Mouse (Mus musculus): ENCODE measurements around the gene Auts2. TPM values are rescaled to one million over a fixed set of nuclear protein-coding genes. Genes with fewer than 3 reads are reported as not detected.

Auts2 gene
- polyA plus RNA-seq, 1 experiment from 2014 or later = 82.5 TPM

DNA sequence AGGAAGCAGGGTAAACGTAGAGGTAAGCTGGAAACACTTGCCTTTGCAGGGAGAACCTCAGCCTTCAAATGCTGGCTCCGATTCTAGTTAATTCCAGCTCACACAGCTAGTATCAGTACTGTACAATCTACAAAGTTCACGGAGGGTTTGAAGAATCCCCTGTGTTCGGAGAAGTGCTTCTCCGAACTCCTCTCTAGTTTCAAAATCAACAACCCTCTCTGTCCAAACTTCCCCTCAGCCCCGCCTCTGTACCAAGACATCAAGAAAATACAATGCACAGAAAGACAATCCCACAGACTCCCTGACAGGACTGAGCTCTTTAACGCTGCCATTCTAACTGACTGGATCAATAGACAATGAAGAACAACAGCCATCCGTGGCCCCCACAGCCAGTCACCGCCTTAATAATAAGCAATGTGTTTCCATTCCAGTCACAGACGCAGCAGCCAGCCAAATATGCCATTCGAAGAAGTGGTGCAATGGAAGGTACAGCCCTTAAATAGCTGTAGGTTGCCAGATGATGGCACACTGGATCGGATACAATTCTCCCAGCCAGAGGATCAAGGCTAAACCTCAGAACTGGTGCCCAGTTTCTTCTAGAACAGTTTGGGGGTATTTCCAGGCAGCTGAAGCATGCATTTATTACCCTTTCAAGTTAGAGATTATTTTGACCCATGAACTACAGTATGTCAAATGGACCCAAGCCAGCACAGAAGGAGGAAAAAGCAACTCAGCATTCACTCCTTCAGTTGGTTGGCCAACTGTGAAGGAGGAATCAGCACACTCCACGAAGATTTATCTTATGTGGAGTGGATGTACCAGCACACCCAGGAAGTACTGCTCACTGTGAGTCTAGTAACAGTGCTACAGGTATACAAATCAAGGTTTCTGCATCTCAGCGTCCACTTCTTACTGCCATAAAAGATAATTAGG lies 151.0 kb downstream of the Auts2 start:
- Histone ChIP-seq H3K27me3 (ENCODE audit: control insufficient read depth, insufficient read depth, low read length) (no peaks in the 10 kb centered on the region), H3K36me3 (ENCODE audit: control insufficient read depth, insufficient read depth, low read length) (no peaks in the 10 kb centered on the region), H3K4me1 (ENCODE audit: control insufficient read depth, insufficient read depth, low read length) (peaks cover 4% of the 10 kb centered on the region; the same call in 1 of the 2 replicates), H3K27ac (ENCODE audit: low read depth, low read length) (no peak overlapping the region), H3K4me3 (ENCODE audit: low read depth, low read length) (no peak overlapping the region), H3K9me3 (ENCODE audit: control insufficient read depth, low read length) (no peaks in the 10 kb centered on the region), H3K9ac (replicated peaks; ENCODE audit: low read depth, low read length) (no peak overlapping the region), H3K4me2 (ENCODE audit: low read depth, low read length) (no peak overlapping the region)
- ATAC-seq (ENCODE audit: low read depth) = no peak
- WGBS = 41% methylated on average over 14 of the region's 14 CpGs

DNA sequence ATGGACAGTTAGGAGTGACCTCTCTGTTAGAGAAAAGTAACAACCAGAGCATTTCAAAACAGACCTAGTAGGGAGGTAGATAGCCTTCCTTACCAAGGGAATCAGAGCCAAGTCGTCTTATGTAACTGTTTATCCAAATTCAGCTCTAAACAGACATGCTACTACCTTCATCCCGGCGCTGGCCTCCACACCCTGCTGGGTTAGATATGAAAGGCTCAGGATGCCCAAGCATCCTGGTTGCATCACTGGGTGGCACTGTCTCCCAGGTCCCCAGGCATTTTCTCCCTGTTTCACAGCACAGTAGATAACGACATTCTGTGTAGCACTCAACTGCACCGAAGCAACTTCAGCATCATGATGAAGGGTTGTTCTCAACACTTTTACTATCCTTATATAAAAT lies 154.4 kb downstream of the Auts2 start:
- Histone ChIP-seq H3K4me2 (ENCODE audit: low read depth, low read length) (no peak overlapping the region), H3K36me3 (ENCODE audit: control insufficient read depth, insufficient read depth, low read length) (no peaks in the 10 kb centered on the region), H3K27ac (ENCODE audit: low read depth, low read length) (no peak overlapping the region), H3K4me1 (ENCODE audit: control insufficient read depth, insufficient read depth, low read length) (peaks cover 3% of the 10 kb centered on the region; the same call in 1 of the 2 replicates), H3K4me3 (ENCODE audit: low read depth, low read length) (no peak overlapping the region), H3K9me3 (ENCODE audit: control insufficient read depth, low read length) (no peaks in the 10 kb centered on the region), H3K9ac (replicated peaks; ENCODE audit: low read depth, low read length) (no peak overlapping the region), H3K27me3 (ENCODE audit: control insufficient read depth, insufficient read depth, low read length) (no peaks in the 10 kb centered on the region)
- no peak for ATAC-seq (ENCODE audit: low read depth)
- 73% methylated on average over 5 of the region's 5 CpGs for WGBS

DNA sequence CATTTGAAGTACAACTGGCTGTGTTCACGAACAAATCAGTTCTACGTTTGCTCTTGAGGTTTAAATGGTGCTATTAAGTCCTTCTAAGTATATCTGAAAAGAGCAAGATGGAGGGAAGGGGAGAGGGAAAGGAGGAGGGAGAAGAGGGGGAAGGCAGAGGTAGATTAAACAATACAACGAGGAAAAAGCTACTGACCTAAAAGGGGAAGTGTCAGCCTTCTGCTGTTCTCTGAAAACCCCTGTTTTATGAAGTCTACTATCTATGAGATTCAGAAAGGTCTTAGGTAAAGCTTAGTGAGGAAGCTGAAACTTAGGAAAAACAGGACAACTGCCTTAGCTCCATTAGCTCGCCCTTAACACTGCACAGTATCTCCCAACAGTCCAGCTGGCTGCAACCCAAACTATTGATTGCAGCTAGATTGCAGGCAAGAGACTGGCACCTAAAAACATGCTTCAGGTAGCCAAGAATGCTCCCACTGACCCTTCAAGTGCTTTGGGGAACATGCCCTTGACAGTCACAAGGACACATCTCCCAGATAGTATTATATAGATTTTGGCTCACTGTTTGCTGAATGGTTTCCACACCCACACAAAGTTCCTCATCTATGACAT lies 157.8 kb downstream of the Auts2 start:
- H3K27ac ChIP-seq (ENCODE audit: low read depth, low read length) = no peak overlapping the region
- WGBS = 51% methylated on average over 4 of the region's 4 CpGs
- H3K9me3 ChIP-seq (ENCODE audit: control insufficient read depth, low read length) = no peaks in the 10 kb centered on the region
- no peak for ATAC-seq (ENCODE audit: low read depth)
- H3K4me1 ChIP-seq (ENCODE audit: control insufficient read depth, insufficient read depth, low read length) = peaks cover 11% of the 10 kb centered on the region
- no peaks in the 10 kb centered on the region for H3K27me3 ChIP-seq (ENCODE audit: control insufficient read depth, insufficient read depth, low read length)
- no peaks in the 10 kb centered on the region for H3K36me3 ChIP-seq (ENCODE audit: control insufficient read depth, insufficient read depth, low read length)
- no peak overlapping the region for H3K4me3 ChIP-seq (ENCODE audit: low read depth, low read length)
- H3K9ac ChIP-seq (replicated peaks; ENCODE audit: low read depth, low read length) = no peak overlapping the region
- no peak overlapping the region for H3K4me2 ChIP-seq (ENCODE audit: low read depth, low read length)

DNA sequence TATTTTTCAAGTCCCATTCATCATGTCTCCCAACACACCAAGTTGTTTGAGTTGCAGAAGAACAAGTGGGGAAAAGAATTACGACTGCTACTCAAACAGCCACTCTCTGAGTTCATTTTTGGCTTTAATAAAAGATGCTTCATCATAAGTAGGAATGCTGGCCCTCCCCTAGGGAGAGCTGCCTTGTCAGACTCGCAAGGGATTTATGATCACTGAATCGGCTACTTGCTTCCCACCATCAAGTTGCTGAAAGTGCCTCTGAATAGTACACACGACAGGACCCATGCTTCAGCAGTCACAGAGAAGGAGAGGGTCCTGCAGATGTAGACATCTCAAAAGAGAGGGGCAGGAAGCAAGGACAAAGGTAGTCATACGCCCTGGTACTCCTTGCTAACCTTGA lies 162.9 kb downstream of the Auts2 start:
- Histone ChIP-seq H3K9ac (replicated peaks; ENCODE audit: low read depth, low read length) (no peak overlapping the region), H3K9me3 (ENCODE audit: control insufficient read depth, low read length) (no peaks in the 10 kb centered on the region), H3K36me3 (ENCODE audit: control insufficient read depth, insufficient read depth, low read length) (no peaks in the 10 kb centered on the region), H3K27me3 (ENCODE audit: control insufficient read depth, insufficient read depth, low read length) (no peaks in the 10 kb centered on the region), H3K27ac (ENCODE audit: low read depth, low read length) (no peak overlapping the region), H3K4me3 (ENCODE audit: low read depth, low read length) (no peak overlapping the region), H3K4me2 (ENCODE audit: low read depth, low read length) (no peak overlapping the region), H3K4me1 (ENCODE audit: control insufficient read depth, insufficient read depth, low read length) (peaks cover 15% of the 10 kb centered on the region)
- no peak for ATAC-seq (ENCODE audit: low read depth)
- WGBS = 33% methylated on average over 5 of the region's 5 CpGs

DNA sequence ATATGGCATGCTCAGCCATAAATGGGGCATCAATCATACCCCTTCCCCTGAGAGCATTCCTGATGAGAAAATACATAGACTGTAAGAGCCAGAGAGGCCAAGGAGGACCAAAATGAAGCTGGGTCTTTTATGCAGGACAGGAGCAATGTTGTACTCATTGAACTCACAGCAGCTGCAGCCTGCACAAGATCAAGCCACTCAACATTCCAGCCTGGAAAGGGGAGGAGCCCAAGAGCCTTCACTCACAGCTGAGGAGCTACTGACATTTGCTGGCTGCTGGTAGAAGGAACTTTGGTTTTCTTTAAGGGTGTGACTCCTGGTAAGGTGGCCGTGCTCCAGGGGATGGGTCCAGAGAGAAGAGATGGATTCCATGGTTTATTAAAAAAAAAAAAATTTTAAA lies 164.2 kb downstream of the Auts2 start:
- H3K4me3 ChIP-seq (ENCODE audit: low read depth, low read length) = no peak overlapping the region
- no peaks in the 10 kb centered on the region for H3K36me3 ChIP-seq (ENCODE audit: control insufficient read depth, insufficient read depth, low read length)
- no peak overlapping the region for H3K9ac ChIP-seq (replicated peaks; ENCODE audit: low read depth, low read length)
- ATAC-seq (ENCODE audit: low read depth) = no peak
- H3K27ac ChIP-seq (ENCODE audit: low read depth, low read length) = no peak overlapping the region
- H3K9me3 ChIP-seq (ENCODE audit: control insufficient read depth, low read length) = no peaks in the 10 kb centered on the region
- peaks cover 12% of the 10 kb centered on the region; the same call in 1 of the 2 replicates for H3K4me1 ChIP-seq (ENCODE audit: control insufficient read depth, insufficient read depth, low read length)
- WGBS = 88% methylated on average over 1 of the region's 1 CpGs
- no peak overlapping the region for H3K4me2 ChIP-seq (ENCODE audit: low read depth, low read length)
- no peaks in the 10 kb centered on the region for H3K27me3 ChIP-seq (ENCODE audit: control insufficient read depth, insufficient read depth, low read length)

DNA sequence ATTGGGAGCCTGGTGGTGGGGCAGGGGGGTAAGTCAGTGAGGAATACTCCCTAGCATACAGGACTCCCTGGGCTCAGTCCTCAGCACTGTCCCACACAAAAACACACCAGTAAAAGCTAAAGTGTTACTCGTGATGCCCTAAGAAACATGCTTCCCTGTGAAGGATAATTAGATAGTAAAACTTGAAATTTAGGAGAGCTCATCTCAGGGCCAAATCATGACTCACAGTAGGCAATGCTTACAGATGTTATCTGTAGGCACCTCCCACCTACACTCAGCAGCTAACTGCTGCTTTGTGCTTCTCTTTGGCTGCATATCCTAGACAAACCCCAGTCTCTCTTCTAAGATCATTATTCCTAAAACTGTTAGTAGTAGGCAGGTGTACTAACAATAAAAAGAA lies 168.0 kb downstream of the Auts2 start:
- H3K36me3 ChIP-seq (ENCODE audit: control insufficient read depth, insufficient read depth, low read length) = no peaks in the 10 kb centered on the region
- WGBS = 75% methylated on average over 1 of the region's 1 CpGs
- peaks cover 12% of the 10 kb centered on the region for H3K4me1 ChIP-seq (ENCODE audit: control insufficient read depth, insufficient read depth, low read length)
- no peak overlapping the region for H3K27ac ChIP-seq (ENCODE audit: low read depth, low read length)
- H3K4me3 ChIP-seq (ENCODE audit: low read depth, low read length) = no peak overlapping the region
- ATAC-seq (ENCODE audit: low read depth) = no peak
- H3K27me3 ChIP-seq (ENCODE audit: control insufficient read depth, insufficient read depth, low read length) = no peaks in the 10 kb centered on the region
- H3K9me3 ChIP-seq (ENCODE audit: control insufficient read depth, low read length) = no peaks in the 10 kb centered on the region
- H3K9ac ChIP-seq (replicated peaks; ENCODE audit: low read depth, low read length) = no peak overlapping the region
- no peak overlapping the region for H3K4me2 ChIP-seq (ENCODE audit: low read depth, low read length)

DNA sequence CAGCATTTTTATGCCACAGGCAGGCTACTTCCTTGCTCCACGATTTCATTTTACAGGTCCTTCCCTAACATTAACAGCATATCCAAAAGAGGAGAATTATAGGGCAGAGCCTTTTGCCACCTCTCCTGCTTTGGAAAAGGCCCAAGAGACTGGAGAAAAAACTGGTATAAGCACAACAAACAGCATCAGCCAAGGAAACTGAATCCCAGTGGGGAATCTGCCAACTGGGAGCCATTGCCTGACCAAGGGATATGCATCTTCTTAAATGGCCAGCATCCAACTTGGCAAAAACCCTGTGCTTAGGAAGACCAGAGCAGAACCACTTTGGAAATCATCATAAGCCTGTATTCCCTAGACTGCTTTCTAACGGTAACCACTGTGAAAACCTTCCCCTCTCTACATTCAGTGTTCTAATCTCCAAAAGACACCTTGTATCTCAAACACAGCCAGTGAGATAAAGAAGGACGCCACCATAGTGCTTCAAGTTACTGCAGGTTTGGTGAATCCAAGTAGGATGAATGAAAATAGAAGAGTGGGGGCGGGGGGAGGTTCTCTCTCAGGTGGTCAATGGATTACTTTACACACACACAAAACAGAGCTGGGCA lies 169.6 kb downstream of the Auts2 start:
- Histone ChIP-seq H3K4me2 (ENCODE audit: low read depth, low read length) (no peak overlapping the region), H3K4me1 (ENCODE audit: control insufficient read depth, insufficient read depth, low read length) (peaks cover 21% of the 10 kb centered on the region; the same call in 1 of the 2 replicates), H3K9ac (replicated peaks; ENCODE audit: low read depth, low read length) (no peak overlapping the region), H3K4me3 (ENCODE audit: low read depth, low read length) (no peak overlapping the region), H3K27me3 (ENCODE audit: control insufficient read depth, insufficient read depth, low read length) (no peaks in the 10 kb centered on the region), H3K27ac (ENCODE audit: low read depth, low read length) (no peak overlapping the region), H3K9me3 (ENCODE audit: control insufficient read depth, low read length) (no peaks in the 10 kb centered on the region), H3K36me3 (ENCODE audit: control insufficient read depth, insufficient read depth, low read length) (no peaks in the 10 kb centered on the region)
- 72% methylated on average over 4 of the region's 4 CpGs for WGBS
- no peak for ATAC-seq (ENCODE audit: low read depth)

DNA sequence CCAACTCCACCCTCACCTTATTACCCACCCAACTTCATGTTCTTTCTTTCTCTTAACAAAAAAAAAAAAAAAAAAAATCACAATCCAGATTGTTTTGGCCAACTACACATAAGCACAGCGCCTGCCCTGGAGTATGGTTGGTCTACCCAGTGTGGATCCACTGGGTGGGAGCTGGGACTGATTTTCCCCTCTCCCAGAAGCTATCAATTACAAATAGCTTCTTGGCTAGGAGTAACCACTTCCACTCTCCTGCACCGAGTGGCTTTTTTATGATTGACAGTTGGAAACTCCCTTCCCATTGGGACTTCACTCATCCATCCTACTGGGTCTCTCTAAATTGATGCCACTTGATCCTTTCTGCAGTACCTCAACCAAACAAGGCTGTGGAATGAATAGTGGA lies 170.5 kb downstream of the Auts2 start:
- 75% methylated on average over 2 of the region's 2 CpGs for WGBS
- H3K4me1 ChIP-seq (ENCODE audit: control insufficient read depth, insufficient read depth, low read length) = peaks cover 28% of the 10 kb centered on the region

DNA sequence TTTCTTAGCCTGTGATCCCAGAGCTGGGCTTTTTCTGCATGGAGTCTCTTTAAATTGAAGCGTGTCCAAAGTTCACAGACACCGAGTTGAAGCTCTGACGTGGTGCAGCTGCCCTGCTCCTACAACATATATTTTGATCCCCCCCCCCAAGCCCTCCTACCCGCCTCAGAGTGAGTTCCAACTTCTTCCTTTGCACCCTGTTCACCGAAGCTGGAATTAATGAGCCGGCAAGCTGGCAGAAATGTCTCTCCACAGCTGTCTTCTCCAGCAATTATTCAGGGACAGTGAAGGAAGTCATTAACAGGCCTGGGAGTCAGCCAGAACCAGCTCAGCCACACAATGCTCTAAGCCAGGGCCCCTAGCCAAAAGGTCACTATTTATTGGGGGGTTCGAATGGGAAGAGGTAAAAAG lies 174.5 kb downstream of the Auts2 start:
- Histone ChIP-seq H3K9me3 (ENCODE audit: control insufficient read depth, low read length) (no peaks in the 10 kb centered on the region), H3K27me3 (ENCODE audit: control insufficient read depth, insufficient read depth, low read length) (no peaks in the 10 kb centered on the region), H3K9ac (replicated peaks; ENCODE audit: low read depth, low read length) (no peak overlapping the region), H3K27ac (ENCODE audit: low read depth, low read length) (no peak overlapping the region), H3K36me3 (ENCODE audit: control insufficient read depth, insufficient read depth, low read length) (no peaks in the 10 kb centered on the region), H3K4me1 (ENCODE audit: control insufficient read depth, insufficient read depth, low read length) (peaks cover 26% of the 10 kb centered on the region), H3K4me3 (ENCODE audit: low read depth, low read length) (no peak overlapping the region), H3K4me2 (ENCODE audit: low read depth, low read length) (no peak overlapping the region)
- WGBS = 3% methylated on average over 7 of the region's 7 CpGs
- peak; percentile 82 for ATAC-seq (ENCODE audit: low read depth)

More for the DNA sequence above, 170.5 kb downstream of the Auts2 start:
- no peak overlapping the region for H3K27ac ChIP-seq (ENCODE audit: low read depth, low read length)
- H3K4me3 ChIP-seq (ENCODE audit: low read depth, low read length) = no peak overlapping the region
- H3K9ac ChIP-seq (replicated peaks; ENCODE audit: low read depth, low read length) = no peak overlapping the region
- no peak overlapping the region for H3K4me2 ChIP-seq (ENCODE audit: low read depth, low read length)
- H3K36me3 ChIP-seq (ENCODE audit: control insufficient read depth, insufficient read depth, low read length) = no peaks in the 10 kb centered on the region
- H3K9me3 ChIP-seq (ENCODE audit: control insufficient read depth, low read length) = no peaks in the 10 kb centered on the region
- no peaks in the 10 kb centered on the region for H3K27me3 ChIP-seq (ENCODE audit: control insufficient read depth, insufficient read depth, low read length)
- ATAC-seq (ENCODE audit: low read depth) = no peak

All from neural tube, embryonic 14.5 days (tissue).